Mouse (Mus musculus) liver, postnatal 0 days (tissue): ENCODE measurements at regions not wholly inside any gene's neighbourhood (a gene's known extent, or its start where the extent isn't known, plus 50 kb on each side); places are given as distances from the start of the nearest gene placed in this dataset.
A peak's percentile ranks its signal among the peaks of the same experiment; 100 is the strongest.

Experiments used
- ATAC-seq: fragments of 200-750 bp; cut with Nextera tagmentation; 2 replicates; pipeline ENCODE4 v1.8.0; 2017; ENCODE audit warnings: mild to moderate bottlenecking, moderate library complexity
- DNase-seq: peaks from one replicate; pipeline ENCODE4 v3.0.0-alpha.2; 2016
- H3K27ac ChIP-seq: fragments of 300-500 bp; sonication (generic); 2 replicates; pipeline ENCODE4 v1.5.1; 2014; ENCODE audit warnings: antibody characterized with exemption, moderate library complexity, mild to moderate bottlenecking, low read depth
- H3K27me3 ChIP-seq: fragments of 300-500 bp; sonication (generic); 2 replicates; pipeline ENCODE4 v1.6.1; 2014; ENCODE audit warnings: low read length, control low read depth, mixed read lengths; ENCODE audit not compliant: insufficient read depth
- H3K36me3 ChIP-seq: fragments of 300-500 bp; sonication (generic); replicated peaks from 2 replicates; pipeline ENCODE4 v1.6.1; 2014; ENCODE audit warnings: mild to moderate bottlenecking, control low read depth, low read length, moderate library complexity, mixed read lengths; ENCODE audit not compliant: insufficient read depth
- H3K4me1 ChIP-seq: fragments of 300-500 bp; sonication (generic); 2 replicates; pipeline ENCODE4 v1.6.1; 2014; ENCODE audit warnings: antibody characterized with exemption, mild to moderate bottlenecking, control low read depth; ENCODE audit not compliant: insufficient read depth
- H3K4me2 ChIP-seq: fragments of 300-500 bp; sonication (generic); 2 replicates; pipeline ENCODE4 v1.6.1; 2014; ENCODE audit warnings: low read depth, mild to moderate bottlenecking, low read length, moderate library complexity, mixed read lengths
- H3K4me3 ChIP-seq: fragments of 300-500 bp; sonication (generic); 2 replicates; pipeline ENCODE4 v1.5.1; 2014; ENCODE audit warnings: low read depth, low read length
- H3K9ac ChIP-seq: fragments of 300-500 bp; sonication (generic); replicated peaks from 2 replicates; pipeline ENCODE4 v1.6.1; 2014; ENCODE audit warnings: mild to moderate bottlenecking, moderate library complexity
- H3K9me3 ChIP-seq: fragments of 300-500 bp; sonication (generic); 2 replicates; pipeline ENCODE4 v1.6.1; 2016; ENCODE audit warnings: mild to moderate bottlenecking, control low read depth, low read length, mixed read lengths
- CTCF ChIP-seq: sonication (generic); IDR thresholded peaks from 2 replicates; pipeline ENCODE4 v1.5.1; 2016; ENCODE audit warnings: antibody characterized with exemption, low read depth
- EP300 ChIP-seq: IDR thresholded peaks from 2 replicates; pipeline ENCODE4 v1.6.1; 2016; ENCODE audit warnings: antibody characterized with exemption, low read depth, mild to moderate bottlenecking
- WGBS: fragments of 180-500 bp; shearing (Covaris S2); extraction: QIAGEN DNeasy Blood & Tissue Kit; methylation state at CpG from one replicate; pipeline ENCODE4 v1.1.7; 2014; ENCODE audit not compliant: insufficient replicate concordance; 5-methylcytosine and 5-hydroxymethylcytosine counted together

- DNase-seq (no peak), ATAC-seq (peak; percentile 38)
- Histone ChIP-seq H3K27ac (no peak overlapping the region), H3K4me3 (no peak overlapping the region), H3K4me1 (0 out of 2 replicates have a peak, but pooled peaks cover 4% of the 10 kb centered on the region), H3K27me3 (no peaks in the 10 kb centered on the region), H3K4me2 (no peak overlapping the region), H3K36me3 (no peaks in the 10 kb centered on the region), H3K9me3 (no peaks in the 10 kb centered on the region), H3K9ac (no peak overlapping the region)
- TF ChIP-seq CTCF (no peak), EP300 (peak; percentile 33; the same call in 1 of the 2 replicates)
- 19% methylated on average over 6 of the region's 6 CpGs for WGBS
These were observed 572.3 kb downstream of the Adgrl2 start for GRCm38 (mm10) chr3:148418067-148418466.

- Histone ChIP-seq H3K4me1 (no peaks in the 10 kb centered on the region), H3K9me3 (no peaks in the 10 kb centered on the region), H3K36me3 (no peaks in the 10 kb centered on the region), H3K27me3 (no peaks in the 10 kb centered on the region), H3K4me2 (no peak overlapping the region), H3K27ac (no peak overlapping the region), H3K9ac (no peak overlapping the region), H3K4me3 (no peak overlapping the region)
- no peak for TF ChIP-seq CTCF
- no peak for TF ChIP-seq EP300
- 76% methylated on average over 7 of the region's 7 CpGs for WGBS
- DNase-seq (no peak), ATAC-seq (no peak)
These were observed 574.9 kb downstream of the Adgrl2 start for GRCm38 (mm10) chr3:148415443-148415842.

GRCm38 (mm10) chr3:148413027-148413426 is 577.3 kb downstream of the Adgrl2 start:
- TF ChIP-seq CTCF, result no peak
- no peak overlapping the region for H3K27ac ChIP-seq
- no peaks in the 10 kb centered on the region for H3K36me3 ChIP-seq
- 40% methylated on average over 1 of the region's 1 CpGs for WGBS
- no peak overlapping the region for H3K4me3 ChIP-seq
- no peaks in the 10 kb centered on the region for H3K4me1 ChIP-seq
- H3K9ac ChIP-seq, result no peak overlapping the region
- DNase-seq (no peak), ATAC-seq (no peak)
- no peaks in the 10 kb centered on the region for H3K27me3 ChIP-seq
- H3K9me3 ChIP-seq, result no peaks in the 10 kb centered on the region
- no peak overlapping the region for H3K4me2 ChIP-seq

- ATAC-seq, result no peak
- H3K27me3 ChIP-seq, result no peaks in the 10 kb centered on the region
- no peak overlapping the region for H3K27ac ChIP-seq
- no peak overlapping the region for H3K4me3 ChIP-seq
- no peaks in the 10 kb centered on the region for H3K36me3 ChIP-seq
- WGBS, result 48% methylated on average over 1 of the region's 1 CpGs
- no peak overlapping the region for H3K4me2 ChIP-seq
- H3K9me3 ChIP-seq, result no peaks in the 10 kb centered on the region
- DNase-seq, result no peak
- H3K9ac ChIP-seq, result no peak overlapping the region
- no peaks in the 10 kb centered on the region for H3K4me1 ChIP-seq
- no peak for TF ChIP-seq EP300
- no peak for TF ChIP-seq CTCF
These were observed 578.2 kb downstream of the Adgrl2 start for GRCm38 (mm10) chr3:148412191-148412590.

GRCm38 (mm10) chr3:148398349-148398748 is 592.0 kb downstream of the Adgrl2 start:
- H3K27ac ChIP-seq, result no peak overlapping the region
- H3K4me3 ChIP-seq, result no peak overlapping the region
- H3K36me3 ChIP-seq, result no peaks in the 10 kb centered on the region
- H3K9ac ChIP-seq, result no peak overlapping the region
- no peaks in the 10 kb centered on the region for H3K9me3 ChIP-seq
- DNase-seq, result no peak
- no peaks in the 10 kb centered on the region for H3K27me3 ChIP-seq
- ATAC-seq, result no peak
- TF ChIP-seq CTCF, result no peak
- no peak for TF ChIP-seq EP300
- H3K4me1 ChIP-seq, result no peaks in the 10 kb centered on the region
- no peak overlapping the region for H3K4me2 ChIP-seq
- 49% methylated on average over 7 of the region's 7 CpGs for WGBS

- H3K9ac ChIP-seq, result no peak overlapping the region
- no peak overlapping the region for H3K27ac ChIP-seq
- no peaks in the 10 kb centered on the region for H3K4me1 ChIP-seq
- H3K36me3 ChIP-seq, result no peaks in the 10 kb centered on the region
- DNase-seq (no peak), ATAC-seq (no peak)
- no peaks in the 10 kb centered on the region for H3K9me3 ChIP-seq
- WGBS, result 63% methylated on average over 6 of the region's 6 CpGs
- no peaks in the 10 kb centered on the region for H3K27me3 ChIP-seq
- TF ChIP-seq CTCF (no peak), EP300 (no peak)
- H3K4me2 ChIP-seq, result no peak overlapping the region
- no peak overlapping the region for H3K4me3 ChIP-seq
These were observed 602.8 kb downstream of the Adgrl2 start for GRCm38 (mm10) chr3:148387550-148387949.

GRCm38 (mm10) chr3:148385712-148386111 is 604.6 kb downstream of the Adgrl2 start:
- Histone ChIP-seq H3K9ac (no peak overlapping the region), H3K27me3 (no peaks in the 10 kb centered on the region), H3K36me3 (no peaks in the 10 kb centered on the region), H3K4me2 (no peak overlapping the region), H3K4me1 (no peaks in the 10 kb centered on the region), H3K27ac (no peak overlapping the region), H3K4me3 (no peak overlapping the region), H3K9me3 (no peaks in the 10 kb centered on the region)
- ATAC-seq (no peak), DNase-seq (peak; percentile 18)
- WGBS, result 84% methylated on average over 7 of the region's 7 CpGs
- TF ChIP-seq EP300 (no peak), CTCF (peak; percentile 48)
